Mouse (Mus musculus) urinary bladder, postnatal 36 days (tissue): ENCODE results near the gene Scgb1b17.
"Not testable (repeated sequence)": the region's sequence is repeated elsewhere in the genome, so short reads cannot be mapped to it uniquely, and the experiment has no call there.

Experiments used
- DNase-seq, 2 experiments: peaks; one replicate each; pipeline ENCODE4 v3.0.0; 2022; ENCODE audit warnings: low spot score in 2 of 2, mixed read lengths in 1 of 2

Gene Scgb1b17

DNA sequence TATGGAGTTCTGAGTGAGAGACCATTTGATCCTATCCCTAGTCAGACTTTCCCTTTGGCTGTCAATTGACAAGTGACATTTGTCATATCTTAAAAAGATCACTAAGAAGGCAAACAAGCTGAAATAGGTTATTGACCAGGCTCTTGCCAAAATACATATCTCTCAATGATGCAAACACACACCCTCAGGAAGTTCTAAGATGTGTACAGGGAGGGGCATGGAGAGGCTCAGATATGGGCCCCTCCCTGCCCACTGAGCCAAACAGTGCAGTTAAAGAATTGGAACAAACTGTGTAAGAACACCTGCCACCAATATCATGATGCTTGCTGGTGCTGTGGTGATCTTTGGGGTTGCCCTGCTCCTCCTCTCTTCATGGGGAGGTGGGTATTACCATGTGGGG lies at the start of gene Scgb1b17:
Gene Scgb1b17, plus strand, starts transcription at position 301 of the 400 bp plus-strand sequence.
- not testable (repeated sequence) for DNase-seq

DNA sequence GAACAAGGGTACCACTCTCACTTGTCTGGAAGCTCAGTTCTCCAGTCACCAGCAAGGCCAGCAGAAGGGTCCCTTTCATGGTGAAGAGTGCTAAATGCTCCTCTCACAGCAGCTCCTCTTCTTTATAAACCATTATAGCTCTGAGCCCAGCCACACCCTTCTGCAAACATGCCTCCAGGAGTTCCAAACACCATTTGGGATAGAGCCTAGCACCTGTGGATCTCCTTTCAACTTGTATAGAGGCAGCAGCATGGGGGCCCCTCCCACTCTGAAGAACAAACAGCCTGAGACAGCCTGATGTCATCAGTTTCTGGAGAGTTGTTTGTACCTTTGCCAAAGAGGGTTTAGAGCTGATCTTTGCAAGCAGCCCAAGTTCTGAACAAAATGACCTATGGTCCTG lies 6.8 kb upstream of the Scgb1b17 start, which contains the start of gene Scgb2b17:
Gene Scgb2b17, minus strand, starts transcription at position 101 of the 400 bp plus-strand sequence.
- DNase-seq = not testable (repeated sequence)
